Mouse (Mus musculus) heart, embryonic 15.5 days (tissue): ENCODE data around the gene Gap43. TPM values are rescaled to one million over a fixed set of nuclear protein-coding genes. Genes with fewer than 3 reads are reported as not detected.
"Not testable (repeated sequence)": the region's sequence is repeated elsewhere in the genome, so short reads cannot be mapped to it uniquely, and the experiment has no call there.

ENCODE experiments used
- ATAC-seq: fragments of 200-750 bp; cut with Nextera tagmentation; replicated peaks from 2 replicates; pipeline ENCODE4 v1.8.0; 2017; ENCODE audit warnings: low read depth, moderate TSS enrichment; ENCODE audit not compliant: insufficient number of reproducible peaks, insufficient read depth, low FRiP score
- H3K27ac ChIP-seq: fragments of 300-500 bp; sonication (generic); 2 replicates; pipeline ENCODE4 v1.5.1; 2015; ENCODE audit warnings: mild to moderate bottlenecking, inconsistent platforms
- H3K27me3 ChIP-seq: fragments of 300-500 bp; sonication (generic); 2 replicates; pipeline ENCODE4 v1.6.1; 2015; ENCODE audit warnings: inconsistent platforms
- H3K36me3 ChIP-seq: fragments of 300-500 bp; sonication (generic); 2 replicates; pipeline ENCODE4 v1.6.1; 2015; ENCODE audit warnings: mild to moderate bottlenecking, inconsistent platforms
- H3K4me1 ChIP-seq: fragments of 300-500 bp; sonication (generic); replicated peaks from 2 replicates; pipeline ENCODE4 v1.6.1; 2015; ENCODE audit warnings: inconsistent platforms
- H3K4me2 ChIP-seq: fragments of 300-500 bp; sonication (generic); 2 replicates; pipeline ENCODE4 v1.6.1; 2015; ENCODE audit warnings: inconsistent platforms, mild to moderate bottlenecking, moderate library complexity
- H3K4me3 ChIP-seq: fragments of 300-500 bp; sonication (generic); 2 replicates; pipeline ENCODE4 v1.5.1; 2015; ENCODE audit warnings: mild to moderate bottlenecking, inconsistent platforms
- H3K9ac ChIP-seq: fragments of 300-500 bp; sonication (generic); 2 replicates; pipeline ENCODE4 v1.6.1; 2015; ENCODE audit warnings: mild to moderate bottlenecking, inconsistent platforms
- H3K9me3 ChIP-seq: fragments of 300-500 bp; sonication (generic); replicated peaks from 2 replicates; pipeline ENCODE4 v1.6.1; 2016; ENCODE audit warnings: inconsistent platforms
- WGBS: fragments of 180-500 bp; shearing (Covaris S2); methylation state at CpG from one replicate; pipeline ENCODE4 v1.1.7; 2015; ENCODE audit warnings: mixed read lengths; 5-methylcytosine and 5-hydroxymethylcytosine counted together
- microRNA-seq: library from miRNA; unstranded; fragments of <30 nt; microRNA quantifications from one replicate; pipeline ENCODE4, GENCODE M21; 2016
- polyA plus RNA-seq: library from polyadenylated mRNA; unstranded; fragments of >200 nt; fragmentation: Nextera tagmentation; extraction: Ambion mirVana; gene quantifications from 2 replicates; pipeline ENCODE4 v1.2.1, GENCODE M21; 2015

Gene Gap43
- polyA plus RNA-seq, 1 experiment from 2014 or later = 14.0 TPM

DNA sequence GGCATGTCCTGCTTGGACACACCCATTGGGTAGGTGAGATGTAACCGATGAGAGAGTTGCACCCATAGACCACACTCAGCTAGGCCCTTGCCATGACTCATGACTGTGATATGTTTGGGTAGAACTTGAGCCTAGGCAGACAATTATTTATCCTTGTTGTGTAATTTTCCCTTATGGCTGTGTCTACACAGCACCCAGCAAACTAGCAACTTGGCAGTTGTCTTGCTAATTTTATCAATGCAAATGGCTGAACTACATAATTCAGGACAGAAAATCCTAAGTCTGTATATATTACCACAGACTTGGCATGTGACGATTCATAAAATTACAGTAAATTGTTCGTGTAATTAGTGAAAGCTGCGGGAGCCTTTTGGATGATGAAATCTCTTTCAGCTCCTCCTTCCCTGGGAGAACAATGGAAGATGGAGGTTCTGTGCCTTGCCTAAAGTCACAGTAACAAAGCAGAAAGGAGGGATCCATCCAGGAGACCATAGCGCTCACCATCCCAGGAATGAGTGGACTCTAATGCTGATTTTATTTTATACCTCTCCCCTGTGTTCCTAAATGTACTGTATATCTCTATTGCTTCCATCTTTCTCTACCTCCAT lies 77.4 kb downstream of the Gap43 start:
- Histone ChIP-seq H3K9me3 (no peaks in the 10 kb centered on the region), H3K4me3 (no peak overlapping the region), H3K27me3 (no peaks in the 10 kb centered on the region), H3K9ac (no peak overlapping the region), H3K4me2 (no peak overlapping the region), H3K4me1 (no peaks in the 10 kb centered on the region), H3K36me3 (no peaks in the 10 kb centered on the region), H3K27ac (no peak overlapping the region)
- WGBS = 95% methylated on average over 5 of the region's 5 CpGs
- no peak for ATAC-seq

DNA sequence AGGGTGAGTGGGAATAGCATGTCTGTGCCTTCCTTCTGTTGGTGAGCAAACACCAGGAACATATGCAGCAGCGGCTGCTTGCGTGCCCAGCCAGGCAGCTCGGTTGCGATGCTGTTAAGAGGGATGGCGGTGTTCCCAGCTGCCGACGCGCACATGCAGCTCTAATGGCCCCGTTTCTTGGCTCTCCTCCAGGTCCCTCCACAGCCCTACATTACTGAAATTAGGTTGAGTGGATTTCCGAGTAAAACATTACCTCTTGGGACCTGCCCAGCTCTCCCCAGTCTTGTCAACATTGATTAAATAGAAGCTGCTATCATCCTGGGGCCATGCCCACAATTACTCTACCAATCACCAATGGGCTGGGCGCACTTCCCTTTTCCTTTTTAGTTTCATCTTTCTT lies 84.8 kb downstream of the Gap43 start:
- H3K27ac ChIP-seq = no peak overlapping the region
- no peak; the same call in 1 of the 2 replicates for ATAC-seq
- no peak overlapping the region for H3K9ac ChIP-seq
- no peaks in the 10 kb centered on the region for H3K9me3 ChIP-seq
- no peak overlapping the region for H3K4me3 ChIP-seq
- no peaks in the 10 kb centered on the region for H3K27me3 ChIP-seq
- H3K36me3 ChIP-seq = no peaks in the 10 kb centered on the region
- no peak overlapping the region for H3K4me2 ChIP-seq
- 73% methylated on average over 11 of the region's 11 CpGs for WGBS
- H3K4me1 ChIP-seq = no peaks in the 10 kb centered on the region

- Histone ChIP-seq H3K9ac (no peak overlapping the region), H3K4me1 (no peaks in the 10 kb centered on the region), H3K36me3 (no peaks in the 10 kb centered on the region), H3K27ac (no peak overlapping the region), H3K4me2 (no peak overlapping the region), H3K4me3 (no peak overlapping the region), H3K9me3 (no peaks in the 10 kb centered on the region), H3K27me3 (no peaks in the 10 kb centered on the region)
- WGBS = 71% methylated on average over 3 of the region's 3 CpGs
- no peak for ATAC-seq
These were observed 85.2 kb downstream of the Gap43 start for GRCm38 (mm10) chr16:42255222-42255621.

DNA sequence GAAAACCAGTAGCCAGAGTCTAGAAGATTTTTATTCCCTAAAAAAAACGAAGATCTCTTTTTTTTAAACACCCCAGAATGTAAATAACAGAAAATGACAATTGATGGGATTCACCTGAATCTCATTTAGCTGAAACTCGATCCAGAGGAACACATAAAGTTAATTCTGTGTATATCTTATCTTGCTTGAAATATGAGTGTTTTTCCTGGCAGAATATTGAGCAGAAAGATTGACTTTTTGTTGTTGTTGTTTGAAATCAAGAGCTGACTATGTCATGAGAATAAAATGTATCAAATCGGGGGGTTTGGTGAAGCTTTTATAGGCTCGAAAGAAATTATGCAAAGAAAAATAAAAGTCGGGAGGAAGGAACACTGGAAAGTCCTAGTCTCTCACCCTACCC lies 88.2 kb downstream of the Gap43 start:
- Histone ChIP-seq H3K27ac (no peak overlapping the region), H3K9ac (no peak overlapping the region), H3K27me3 (no peaks in the 10 kb centered on the region), H3K36me3 (no peaks in the 10 kb centered on the region), H3K4me3 (no peak overlapping the region), H3K9me3 (no peaks in the 10 kb centered on the region), H3K4me1 (no peaks in the 10 kb centered on the region), H3K4me2 (no peak overlapping the region)
- WGBS = 56% methylated on average over 5 of the region's 5 CpGs
- no peak for ATAC-seq

DNA sequence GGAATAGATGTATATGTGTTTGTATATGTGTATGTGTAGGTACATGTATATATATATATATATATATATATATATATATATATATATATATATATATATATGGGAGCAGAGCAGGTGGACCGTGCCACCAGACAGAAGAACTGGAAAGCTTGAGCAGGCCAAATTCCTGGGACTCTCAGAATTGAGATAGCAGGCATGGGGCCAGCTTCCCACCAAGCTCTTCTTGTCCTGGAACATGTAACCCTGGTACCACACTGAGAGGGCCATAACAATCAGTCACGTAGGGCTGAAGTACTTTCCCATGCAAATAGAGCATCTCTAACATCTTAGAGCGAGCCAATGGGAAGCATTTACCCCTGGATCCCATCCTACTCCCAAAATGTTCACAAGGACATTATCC lies 96.3 kb downstream of the Gap43 start:
- not testable (repeated sequence) for H3K9me3 ChIP-seq, ATAC-seq, H3K27me3 ChIP-seq, H3K27ac ChIP-seq, H3K4me1 ChIP-seq, H3K9ac ChIP-seq, H3K4me3 ChIP-seq, H3K4me2 ChIP-seq, H3K36me3 ChIP-seq
- 78% methylated on average over 3 of the region's 3 CpGs for WGBS

DNA sequence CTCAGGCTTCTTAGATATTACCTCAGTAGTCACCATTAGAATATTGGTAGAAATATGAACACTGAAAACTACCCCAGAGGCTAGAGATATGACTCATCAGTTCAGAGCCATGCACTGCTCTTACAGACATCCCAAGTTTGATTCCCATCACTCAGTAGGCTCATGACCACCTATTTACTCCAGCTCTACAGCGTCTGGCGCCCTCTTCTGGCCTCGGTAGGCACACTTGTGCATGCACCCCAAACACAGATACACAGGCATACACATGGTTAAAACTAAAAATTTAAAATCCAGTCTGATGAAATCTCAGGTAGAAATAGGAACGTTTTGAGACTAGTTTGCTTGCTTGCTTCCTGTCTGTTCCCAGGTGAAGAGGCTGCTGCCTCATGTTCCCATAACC lies 109.1 kb downstream of the Gap43 start:
- Histone ChIP-seq H3K9me3 (0 out of 2 replicates have a peak, but pooled peaks cover 3% of the 10 kb centered on the region), H3K4me1 (no peaks in the 10 kb centered on the region), H3K36me3 (no peaks in the 10 kb centered on the region), H3K9ac (no peak overlapping the region), H3K4me2 (no peak overlapping the region), H3K27me3 (no peaks in the 10 kb centered on the region), H3K27ac (no peak overlapping the region), H3K4me3 (no peak overlapping the region)
- WGBS = 63% methylated on average over 4 of the region's 4 CpGs
- ATAC-seq = no peak

Small RNAs within 50 kb of the gene (microRNA-seq; reads per million reads assigned to microRNA genes)
- gene Mir6540 = 9.9 reads per million, percentile 25 among the genes with 10 or more reads in this experiment
